Mouse (Mus musculus): ENCODE measurements around the gene Vps37b. TPM values are rescaled to one million over a fixed set of nuclear protein-coding genes. Genes with fewer than 3 reads are reported as not detected.

Vps37b gene
- polyA plus RNA-seq, 1 experiment from 2014 or later, result 41.6 TPM

GRCm38 (mm10) chr5:123985434-123985833, 46.6 kb downstream of the Vps37b start:
- Histone ChIP-seq H3K27me3 (ENCODE audit: control insufficient read depth, insufficient read depth, low read depth, low read length) (no peaks in the 10 kb centered on the region), H3K4me1 (replicated peaks; ENCODE audit: control insufficient read depth, insufficient read depth, low read length) (0 out of 2 replicates have a peak, but pooled peaks cover 2% of the 10 kb centered on the region), H3K4me3 (ENCODE audit: low read length) (no peak overlapping the region), H3K9me3 (ENCODE audit: control insufficient read depth, low read length) (no peaks in the 10 kb centered on the region), H3K36me3 (ENCODE audit: control insufficient read depth, insufficient read depth, low read length) (no peaks in the 10 kb centered on the region), H3K4me2 (ENCODE audit: low read depth, low read length) (no peak overlapping the region), H3K27ac (ENCODE audit: low read length) (no peak overlapping the region), H3K9ac (ENCODE audit: low read length) (no peak overlapping the region)
- no peak for ATAC-seq (ENCODE audit: low read depth)
- WGBS, result 64% methylated on average over 9 of the region's 9 CpGs

GRCm38 (mm10) chr5:123982838-123983237, 49.2 kb downstream of the Vps37b start:
- H3K27me3 ChIP-seq (ENCODE audit: control insufficient read depth, insufficient read depth, low read depth, low read length), result no peaks in the 10 kb centered on the region
- no peak overlapping the region for H3K9ac ChIP-seq (ENCODE audit: low read length)
- no peak for ATAC-seq (ENCODE audit: low read depth)
- no peaks in the 10 kb centered on the region for H3K36me3 ChIP-seq (ENCODE audit: control insufficient read depth, insufficient read depth, low read length)
- H3K27ac ChIP-seq (ENCODE audit: low read length), result no peak overlapping the region
- WGBS, result 68% methylated on average over 11 of the region's 11 CpGs
- H3K4me3 ChIP-seq (ENCODE audit: low read length), result no peak overlapping the region
- H3K9me3 ChIP-seq (ENCODE audit: control insufficient read depth, low read length), result no peaks in the 10 kb centered on the region
- no peak overlapping the region for H3K4me2 ChIP-seq (ENCODE audit: low read depth, low read length)
- peaks cover 14% of the 10 kb centered on the region; the same call in 1 of the 2 replicates for H3K4me1 ChIP-seq (replicated peaks; ENCODE audit: control insufficient read depth, insufficient read depth, low read length)

- Histone ChIP-seq H3K9me3 (ENCODE audit: control insufficient read depth, low read length) (no peaks in the 10 kb centered on the region), H3K36me3 (ENCODE audit: control insufficient read depth, insufficient read depth, low read length) (no peaks in the 10 kb centered on the region), H3K9ac (ENCODE audit: low read length) (no peak overlapping the region), H3K4me2 (ENCODE audit: low read depth, low read length) (no peak overlapping the region), H3K4me1 (replicated peaks; ENCODE audit: control insufficient read depth, insufficient read depth, low read length) (peaks cover 21% of the 10 kb centered on the region), H3K27ac (ENCODE audit: low read length) (no peak overlapping the region), H3K4me3 (ENCODE audit: low read length) (no peak overlapping the region), H3K27me3 (ENCODE audit: control insufficient read depth, insufficient read depth, low read depth, low read length) (no peaks in the 10 kb centered on the region)
- no peak for ATAC-seq (ENCODE audit: low read depth)
- 62% methylated on average over 6 of the region's 6 CpGs for WGBS
Observed at GRCm38 (mm10) chr5:123981250-123981554, 50.9 kb downstream of the Vps37b start.

GRCm38 (mm10) chr5:123980521-123981249, 51.4 kb downstream of the Vps37b start:
- Histone ChIP-seq H3K27ac (ENCODE audit: low read length) (peak overlapping the region; percentile 12; the same call in 1 of the 2 replicates), H3K4me3 (ENCODE audit: low read length) (no peak overlapping the region), H3K4me1 (replicated peaks; ENCODE audit: control insufficient read depth, insufficient read depth, low read length) (peaks cover 25% of the 10 kb centered on the region), H3K9ac (ENCODE audit: low read length) (no peak overlapping the region), H3K4me2 (ENCODE audit: low read depth, low read length) (no peak overlapping the region), H3K36me3 (ENCODE audit: control insufficient read depth, insufficient read depth, low read length) (no peaks in the 10 kb centered on the region), H3K27me3 (ENCODE audit: control insufficient read depth, insufficient read depth, low read depth, low read length) (no peaks in the 10 kb centered on the region), H3K9me3 (ENCODE audit: control insufficient read depth, low read length) (no peaks in the 10 kb centered on the region)
- 69% methylated on average over 9 of the region's 9 CpGs for WGBS
- no peak for ATAC-seq (ENCODE audit: low read depth)

GRCm38 (mm10) chr5:123979980-123980369, 52.1 kb downstream of the Vps37b start:
- Histone ChIP-seq H3K27ac (ENCODE audit: low read length) (peak overlapping the region; percentile 43), H3K27me3 (ENCODE audit: control insufficient read depth, insufficient read depth, low read depth, low read length) (peaks cover 3% of the 10 kb centered on the region; the same call in 1 of the 2 replicates), H3K4me2 (ENCODE audit: low read depth, low read length) (no peak overlapping the region), H3K36me3 (ENCODE audit: control insufficient read depth, insufficient read depth, low read length) (no peaks in the 10 kb centered on the region), H3K4me3 (ENCODE audit: low read length) (no peak overlapping the region), H3K4me1 (replicated peaks; ENCODE audit: control insufficient read depth, insufficient read depth, low read length) (peaks cover 26% of the 10 kb centered on the region), H3K9ac (ENCODE audit: low read length) (no peak overlapping the region), H3K9me3 (ENCODE audit: control insufficient read depth, low read length) (no peaks in the 10 kb centered on the region)
- WGBS, result 48% methylated on average over 4 of the region's 4 CpGs
- no peak for ATAC-seq (ENCODE audit: low read depth)

GRCm38 (mm10) chr5:123979221-123979979, 52.7 kb downstream of the Vps37b start:
- no peak overlapping the region for H3K27ac ChIP-seq (ENCODE audit: low read length)
- H3K4me1 ChIP-seq (replicated peaks; ENCODE audit: control insufficient read depth, insufficient read depth, low read length), result peaks cover 29% of the 10 kb centered on the region
- H3K27me3 ChIP-seq (ENCODE audit: control insufficient read depth, insufficient read depth, low read depth, low read length), result peaks cover 7% of the 10 kb centered on the region; the same call in 1 of the 2 replicates
- no peak overlapping the region for H3K9ac ChIP-seq (ENCODE audit: low read length)
- no peak overlapping the region for H3K4me3 ChIP-seq (ENCODE audit: low read length)
- H3K4me2 ChIP-seq (ENCODE audit: low read depth, low read length), result no peak overlapping the region
- 64% methylated on average over 18 of the region's 18 CpGs for WGBS
- ATAC-seq (ENCODE audit: low read depth), result no peak
- no peaks in the 10 kb centered on the region for H3K9me3 ChIP-seq (ENCODE audit: control insufficient read depth, low read length)
- no peaks in the 10 kb centered on the region for H3K36me3 ChIP-seq (ENCODE audit: control insufficient read depth, insufficient read depth, low read length)

- Histone ChIP-seq H3K4me3 (ENCODE audit: low read length) (no peak overlapping the region), H3K4me1 (replicated peaks; ENCODE audit: control insufficient read depth, insufficient read depth, low read length) (peaks cover 29% of the 10 kb centered on the region), H3K4me2 (ENCODE audit: low read depth, low read length) (no peak overlapping the region), H3K27ac (ENCODE audit: low read length) (no peak overlapping the region), H3K36me3 (ENCODE audit: control insufficient read depth, insufficient read depth, low read length) (no peaks in the 10 kb centered on the region), H3K9ac (ENCODE audit: low read length) (no peak overlapping the region), H3K27me3 (ENCODE audit: control insufficient read depth, insufficient read depth, low read depth, low read length) (peaks cover 10% of the 10 kb centered on the region), H3K9me3 (ENCODE audit: control insufficient read depth, low read length) (no peaks in the 10 kb centered on the region)
- no peak for ATAC-seq (ENCODE audit: low read depth)
- 74% methylated on average over 5 of the region's 5 CpGs for WGBS
Observed at GRCm38 (mm10) chr5:123978131-123978530, 53.9 kb downstream of the Vps37b start.

GRCm38 (mm10) chr5:123977231-123977630, 54.8 kb downstream of the Vps37b start:
- Histone ChIP-seq H3K9ac (ENCODE audit: low read length) (no peak overlapping the region), H3K27ac (ENCODE audit: low read length) (no peak overlapping the region), H3K9me3 (ENCODE audit: control insufficient read depth, low read length) (no peaks in the 10 kb centered on the region), H3K36me3 (ENCODE audit: control insufficient read depth, insufficient read depth, low read length) (no peaks in the 10 kb centered on the region), H3K4me2 (ENCODE audit: low read depth, low read length) (no peak overlapping the region), H3K27me3 (ENCODE audit: control insufficient read depth, insufficient read depth, low read depth, low read length) (peaks cover 11% of the 10 kb centered on the region), H3K4me3 (ENCODE audit: low read length) (no peak overlapping the region), H3K4me1 (replicated peaks; ENCODE audit: control insufficient read depth, insufficient read depth, low read length) (peaks cover 29% of the 10 kb centered on the region)
- ATAC-seq (ENCODE audit: low read depth), result no peak
- WGBS, result 32% methylated on average over 3 of the region's 3 CpGs

GRCm38 (mm10) chr5:123975668-123976180, 56.3 kb downstream of the Vps37b start:
- H3K4me3 ChIP-seq (ENCODE audit: low read length), result no peak overlapping the region
- H3K36me3 ChIP-seq (ENCODE audit: control insufficient read depth, insufficient read depth, low read length), result no peaks in the 10 kb centered on the region

More at GRCm38 (mm10) chr5:123975668-123976180, 56.3 kb downstream of the Vps37b start:
- Histone ChIP-seq H3K9ac (ENCODE audit: low read length) (no peak overlapping the region), H3K9me3 (ENCODE audit: control insufficient read depth, low read length) (no peaks in the 10 kb centered on the region), H3K27ac (ENCODE audit: low read length) (peak overlapping the region; percentile 73), H3K27me3 (ENCODE audit: control insufficient read depth, insufficient read depth, low read depth, low read length) (peaks cover 11% of the 10 kb centered on the region), H3K4me2 (ENCODE audit: low read depth, low read length) (peak overlapping the region; percentile 95), H3K4me1 (replicated peaks; ENCODE audit: control insufficient read depth, insufficient read depth, low read length) (peaks cover 26% of the 10 kb centered on the region)
- ATAC-seq (ENCODE audit: low read depth), result peak; percentile 54
- 37% methylated on average over 6 of the region's 6 CpGs for WGBS
